12 mouse cellular contexts compared by ENCODE assay signal in the genomic region with DNA sequence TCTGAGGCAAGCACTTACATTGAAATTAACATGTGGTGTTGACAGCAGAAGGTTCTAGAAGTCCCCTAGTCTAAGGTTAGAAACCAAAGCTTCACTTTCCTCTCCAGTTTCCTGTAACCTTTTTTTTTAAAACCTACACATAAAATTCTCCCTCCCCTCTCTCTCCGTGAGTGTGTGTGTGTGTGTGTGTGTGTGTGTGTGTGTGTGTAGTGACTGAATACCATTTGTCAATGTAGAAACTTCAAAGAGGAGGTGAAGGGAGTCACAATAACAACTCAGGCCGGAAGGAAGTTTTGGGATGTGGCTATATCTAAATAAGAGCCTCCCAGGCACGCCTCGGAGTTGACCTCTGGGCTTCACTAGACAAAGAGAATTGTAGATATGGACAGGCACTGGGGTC.
DNase-seq lines count a peak whose midpoint lies in the region; ATAC-seq and TF ChIP-seq lines count a peak whose summit lies in the region.
"Had no signal": no experiment of that assay in that cellular context is flagged by ENCODE, and none has a peak within 500 bp of the region (broad histone marks: within the 10 kb centered on the region; RNA-seq: fewer than 3 reads in every experiment).

No protein-coding gene starts in this region.

- peaks cover 11% of the 10 kb centered on the region for H3K4me1 ChIP-seq in lung, adult 2 months (ENCODE audit: control insufficient read depth, insufficient read depth, low read length)
- H3K4me1 ChIP-seq in forebrain, embryonic 16.5 days (replicated peaks; ENCODE audit: control insufficient read depth, insufficient read depth, low read length), result no peaks in the 10 kb centered on the region
- no peaks in the 10 kb centered on the region for H3K4me1 ChIP-seq in hindbrain, embryonic 10.5 days (replicated peaks)
- H3K4me1 ChIP-seq: neural tube, embryonic 13.5 days had no signal

- H3K4me3 ChIP-seq in lung, adult 2 months (replicated peaks; ENCODE audit: extremely low read depth, low read depth, low read length), result no peak overlapping the region
- H3K4me3 ChIP-seq in forebrain, embryonic 16.5 days (replicated peaks; ENCODE audit: low read length), result no peak overlapping the region
- H3K4me3 ChIP-seq in hindbrain, embryonic 10.5 days, result no peak overlapping the region
- H3K4me3 ChIP-seq: embryonic facial prominence, embryonic 15.5 days; heart, embryonic 15.5 days; neural tube, embryonic 13.5 days had no signal

- no peak for ATAC-seq in forebrain, embryonic 16.5 days

- no peak for TF ChIP-seq POLR2A in lung, adult 2 months (IDR thresholded peaks at IDR 0.05; ENCODE audit: borderline replicate concordance, extremely low read depth, low read depth, low read length)

- no peak overlapping the region for H3K4me2 ChIP-seq in forebrain, embryonic 16.5 days (ENCODE audit: low read length)
- H3K4me2 ChIP-seq: embryonic facial prominence, embryonic 15.5 days; heart, embryonic 15.5 days; neural tube, embryonic 13.5 days had no signal

- no peak for TF ChIP-seq CTCF in lung, adult 2 months (IDR thresholded peaks at IDR 0.05; ENCODE audit: insufficient read depth, low read length)

- no peak overlapping the region for H3K9ac ChIP-seq in forebrain, embryonic 16.5 days (replicated peaks; ENCODE audit: low read depth, low read length)
- H3K9ac ChIP-seq: embryonic facial prominence, embryonic 15.5 days; heart, embryonic 15.5 days; neural tube, embryonic 13.5 days had no signal

- no peaks in the 10 kb centered on the region for H3K9me3 ChIP-seq in forebrain, embryonic 16.5 days (ENCODE audit: control insufficient read depth, low read length)
- no peaks in the 10 kb centered on the region for H3K9me3 ChIP-seq in hindbrain, embryonic 10.5 days
- H3K9me3 ChIP-seq: embryonic facial prominence, embryonic 15.5 days; heart, embryonic 15.5 days; neural tube, embryonic 13.5 days had no signal

- 23% methylated on average over 4 of the region's 4 CpGs for WGBS in lung, adult 2 months
- WGBS in forebrain, embryonic 16.5 days, result 75% methylated on average over 4 of the region's 4 CpGs
- WGBS in hindbrain, embryonic 10.5 days, result 59% methylated on average over 4 of the region's 4 CpGs

- no peak overlapping the region for H3K27ac ChIP-seq in forebrain, embryonic 16.5 days (ENCODE audit: low read length)
- H3K27ac ChIP-seq in hindbrain, embryonic 10.5 days, result no peak overlapping the region
- H3K27ac ChIP-seq: embryonic facial prominence, embryonic 15.5 days; neural tube, embryonic 13.5 days had no signal

- no peaks in the 10 kb centered on the region for H3K36me3 ChIP-seq in forebrain, embryonic 16.5 days (ENCODE audit: control insufficient read depth, insufficient read depth)
- peaks cover 8% of the 10 kb centered on the region for H3K36me3 ChIP-seq in hindbrain, embryonic 10.5 days
- H3K36me3 ChIP-seq: G1E had no signal

- no peaks in the 10 kb centered on the region for H3K27me3 ChIP-seq in forebrain, embryonic 16.5 days (replicated peaks; ENCODE audit: control insufficient read depth, insufficient read depth, low read length)
- no peaks in the 10 kb centered on the region for H3K27me3 ChIP-seq in hindbrain, embryonic 10.5 days (ENCODE audit: insufficient read depth, poor library complexity, severe bottlenecking)
- H3K27me3 ChIP-seq: embryonic facial prominence, embryonic 15.5 days; heart, embryonic 15.5 days; neural tube, embryonic 13.5 days had no signal

- DNase-seq in lung, adult 18-20 months, result peak; percentile 43 to 58
- no peak for DNase-seq in lung, adult 2 months
- peak; percentile 15 for DNase-seq in adrenal gland, postnatal 25 days
- DNase-seq in kidney, adult 18-20 months, result peak; percentile 37
- DNase-seq in lung, postnatal 14 days, result peak; percentile 53
- no peak for DNase-seq in cerebellum, adult 8-10 months
- DNase-seq in hindbrain, embryonic 10.5 days (ENCODE audit: low spot score), result no peak

Comparison
In these comparisons a context has a peak if more than half of its experiments do, and no peak if none do; other contexts are left out.
1. DNase-seq: peak in lung, adult 18-20 months (2 of 2), adrenal gland, postnatal 25 days (single experiment), kidney, adult 18-20 months (single experiment) and lung, postnatal 14 days (single experiment); none in lung, adult 2 months (single experiment), cerebellum, adult 8-10 months (single experiment) and hindbrain, embryonic 10.5 days (single experiment).